Mouse (Mus musculus) intestine, embryonic 14.5 days (tissue): ENCODE results near the gene Plagl1. TPM values are rescaled to one million over a fixed set of nuclear protein-coding genes. Genes with fewer than 3 reads are reported as not detected.

Source experiments
- ATAC-seq: fragments of 200-750 bp; cut with Nextera tagmentation; replicated peaks from 2 replicates; pipeline ENCODE4 v1.8.0; 2017; ENCODE audit warnings: low read depth, moderate number of reproducible peaks, moderate TSS enrichment, moderate library complexity; ENCODE audit not compliant: low FRiP score, low TSS enrichment
- DNase-seq: peaks from one replicate; pipeline ENCODE4 v3.0.0-alpha.2; 2018; ENCODE audit warnings: low spot score
- H3K27ac ChIP-seq: fragments of 300-500 bp; sonication (generic); 2 replicates; pipeline ENCODE4 v1.5.1; 2014; ENCODE audit warnings: low read depth, mild to moderate bottlenecking, control low read depth
- H3K27me3 ChIP-seq: fragments of 300-500 bp; sonication (generic); replicated peaks from 2 replicates; pipeline ENCODE4 v1.6.1; 2014; ENCODE audit warnings: low read length, control low read depth; ENCODE audit not compliant: control insufficient read depth, insufficient read depth
- H3K36me3 ChIP-seq: fragments of 300-500 bp; sonication (generic); 2 replicates; pipeline ENCODE4 v1.6.1; 2014; ENCODE audit warnings: low read length, control low read depth; ENCODE audit not compliant: control insufficient read depth, insufficient read depth
- H3K4me1 ChIP-seq: fragments of 300-500 bp; sonication (generic); replicated peaks from 2 replicates; pipeline ENCODE4 v1.6.1; 2014; ENCODE audit warnings: low read length, control low read depth, mixed read lengths; ENCODE audit not compliant: control insufficient read depth, insufficient read depth
- H3K4me2 ChIP-seq: fragments of 300-500 bp; sonication (generic); 2 replicates; pipeline ENCODE4 v1.6.1; 2014; ENCODE audit warnings: low read length
- H3K4me3 ChIP-seq: fragments of 300-500 bp; sonication (generic); 2 replicates; pipeline ENCODE4 v1.5.1; 2014; ENCODE audit warnings: low read depth, low read length, control low read depth, mixed read lengths
- H3K9ac ChIP-seq: fragments of 300-500 bp; sonication (generic); 2 replicates; pipeline ENCODE4 v1.6.1; 2014; ENCODE audit warnings: mild to moderate bottlenecking, low read length
- H3K9me3 ChIP-seq: fragments of 300-500 bp; sonication (generic); 2 replicates; pipeline ENCODE4 v1.6.1; 2016; ENCODE audit warnings: low read length, control low read depth; ENCODE audit not compliant: control insufficient read depth
- WGBS: fragments of 180-500 bp; shearing (Covaris S2); extraction: QIAGEN DNeasy Blood & Tissue Kit; methylation state at CpG from one replicate; pipeline ENCODE4 v1.1.7; 2014; 5-methylcytosine and 5-hydroxymethylcytosine counted together
- polyA plus RNA-seq: library from polyadenylated mRNA; unstranded; fragments of >200 nt; fragmentation: Nextera tagmentation; extraction: Ambion mirVana; gene quantifications from 2 replicates; pipeline ENCODE4 v1.2.1, GENCODE M21; 2014

Gene Plagl1
- polyA plus RNA-seq, 1 experiment from 2014 or later = 266 TPM

- no peaks in the 10 kb centered on the region for H3K9me3 ChIP-seq
- no peak overlapping the region for H3K4me2 ChIP-seq
- peaks cover 9% of the 10 kb centered on the region for H3K4me1 ChIP-seq
- H3K27ac ChIP-seq = no peak overlapping the region
- no peak overlapping the region for H3K9ac ChIP-seq
- no peaks in the 10 kb centered on the region; the same call in 1 of the 2 replicates for H3K36me3 ChIP-seq
- no peak overlapping the region for H3K4me3 ChIP-seq
- DNase-seq (peak; percentile 37), ATAC-seq (no peak)
- no peaks in the 10 kb centered on the region for H3K27me3 ChIP-seq
- 56% methylated on average over 4 of the region's 4 CpGs for WGBS
Observed at GRCm38 (mm10) chr10:13102360-13102759, 42.1 kb downstream of the Plagl1 start.

GRCm38 (mm10) chr10:13103838-13104237 is 43.5 kb downstream of the Plagl1 start:
- no peak overlapping the region for H3K27ac ChIP-seq
- 66% methylated on average over 4 of the region's 4 CpGs for WGBS
- no peak overlapping the region for H3K4me3 ChIP-seq
- no peak for ATAC-seq
- no peak overlapping the region for H3K4me2 ChIP-seq
- no peaks in the 10 kb centered on the region; the same call in 1 of the 2 replicates for H3K36me3 ChIP-seq
- H3K4me1 ChIP-seq = peaks cover 19% of the 10 kb centered on the region
- no peaks in the 10 kb centered on the region for H3K27me3 ChIP-seq
- H3K9me3 ChIP-seq = no peaks in the 10 kb centered on the region
- H3K9ac ChIP-seq = no peak overlapping the region
- peak; percentile 38 for DNase-seq

GRCm38 (mm10) chr10:13106909-13107624 is 46.8 kb downstream of the Plagl1 start:
- WGBS = 62% methylated on average over 9 of the region's 9 CpGs
- no peaks in the 10 kb centered on the region for H3K27me3 ChIP-seq
- no peak overlapping the region for H3K4me3 ChIP-seq
- H3K4me1 ChIP-seq = peaks cover 19% of the 10 kb centered on the region
- H3K36me3 ChIP-seq = no peaks in the 10 kb centered on the region; the same call in 1 of the 2 replicates
- ATAC-seq = no peak
- H3K9me3 ChIP-seq = no peaks in the 10 kb centered on the region
- DNase-seq = peak; percentile 38
- no peak overlapping the region for H3K27ac ChIP-seq
- no peak overlapping the region for H3K4me2 ChIP-seq
- H3K9ac ChIP-seq = no peak overlapping the region

GRCm38 (mm10) chr10:13108021-13108548 is 47.8 kb downstream of the Plagl1 start:
- no peaks in the 10 kb centered on the region for H3K9me3 ChIP-seq
- ATAC-seq (no peak), DNase-seq (peak; percentile 50)
- H3K4me1 ChIP-seq = peaks cover 19% of the 10 kb centered on the region
- no peak overlapping the region for H3K4me3 ChIP-seq
- peak overlapping the region; percentile 14; the same call in 1 of the 2 replicates for H3K27ac ChIP-seq
- H3K36me3 ChIP-seq = no peaks in the 10 kb centered on the region; the same call in 1 of the 2 replicates
- H3K27me3 ChIP-seq = no peaks in the 10 kb centered on the region
- 37% methylated on average over 7 of the region's 7 CpGs for WGBS
- no peak overlapping the region for H3K9ac ChIP-seq
- no peak overlapping the region for H3K4me2 ChIP-seq

GRCm38 (mm10) chr10:13108847-13109246 is 48.5 kb downstream of the Plagl1 start:
- Histone ChIP-seq H3K4me1 (peaks cover 19% of the 10 kb centered on the region), H3K4me3 (no peak overlapping the region), H3K4me2 (no peak overlapping the region), H3K9ac (no peak overlapping the region), H3K9me3 (no peaks in the 10 kb centered on the region), H3K27me3 (no peaks in the 10 kb centered on the region), H3K27ac (no peak overlapping the region), H3K36me3 (no peaks in the 10 kb centered on the region; the same call in 1 of the 2 replicates)
- DNase-seq (peak; percentile 51), ATAC-seq (peak; percentile 44)
- 31% methylated on average over 4 of the region's 4 CpGs for WGBS

- Histone ChIP-seq H3K4me2 (no peak overlapping the region), H3K4me3 (no peak overlapping the region), H3K36me3 (peaks cover 4% of the 10 kb centered on the region; the same call in 1 of the 2 replicates), H3K27me3 (no peaks in the 10 kb centered on the region), H3K9me3 (no peaks in the 10 kb centered on the region), H3K9ac (no peak overlapping the region), H3K4me1 (peaks cover 19% of the 10 kb centered on the region), H3K27ac (no peak overlapping the region)
- WGBS = 52% methylated on average over 1 of the region's 1 CpGs
- no peak for ATAC-seq
- DNase-seq = peak; percentile 38
Observed at GRCm38 (mm10) chr10:13109781-13110180, 49.5 kb downstream of the Plagl1 start.

GRCm38 (mm10) chr10:13112849-13113248 is 52.5 kb downstream of the Plagl1 start:
- WGBS = 37% methylated on average over 3 of the region's 3 CpGs
- H3K27ac ChIP-seq = peak overlapping the region; percentile 44; the same call in 1 of the 2 replicates
- no peak for ATAC-seq

GRCm38 (mm10) chr10:13113641-13114040 is 53.3 kb downstream of the Plagl1 start:
- ATAC-seq (no peak), DNase-seq (peak; percentile 47)
- Histone ChIP-seq H3K9me3 (no peaks in the 10 kb centered on the region), H3K4me3 (no peak overlapping the region), H3K9ac (no peak overlapping the region), H3K4me1 (peaks cover 24% of the 10 kb centered on the region), H3K27me3 (no peaks in the 10 kb centered on the region), H3K4me2 (no peak overlapping the region), H3K36me3 (peaks cover 18% of the 10 kb centered on the region), H3K27ac (no peak overlapping the region)
- WGBS = 78% methylated on average over 4 of the region's 4 CpGs

More at GRCm38 (mm10) chr10:13112849-13113248, 52.5 kb downstream of the Plagl1 start:
- Histone ChIP-seq H3K4me3 (no peak overlapping the region), H3K9ac (no peak overlapping the region), H3K36me3 (peaks cover 18% of the 10 kb centered on the region), H3K27me3 (no peaks in the 10 kb centered on the region), H3K9me3 (no peaks in the 10 kb centered on the region), H3K4me2 (no peak overlapping the region), H3K4me1 (peaks cover 28% of the 10 kb centered on the region)
- peak; percentile 47 for DNase-seq
